Mouse (Mus musculus) megakaryocyte, embryonic 14.5 days (primary cell): ENCODE data around the gene Slc30a3.

Experiments
- FLI1 ChIP-seq: IDR thresholded peaks from 2 replicates; pipeline ENCODE4 v1.6.1; 2012; ENCODE audit warnings: low read length, inconsistent platforms, mixed read lengths
- GATA1 ChIP-seq: IDR thresholded peaks from 3 replicates; pipeline ENCODE4 v1.6.1; 2012; ENCODE audit warnings: mixed read lengths, low read length, inconsistent platforms, borderline replicate concordance

- TF ChIP-seq GATA1 = no peak
- no peak for TF ChIP-seq FLI1
Measured at GRCm38 (mm10) chr5:31136730-31137424, 28.8 kb upstream of the Slc30a3 start.
